Mouse (Mus musculus): Measurements from ENCODE around the gene Mab21l1.

DNA sequence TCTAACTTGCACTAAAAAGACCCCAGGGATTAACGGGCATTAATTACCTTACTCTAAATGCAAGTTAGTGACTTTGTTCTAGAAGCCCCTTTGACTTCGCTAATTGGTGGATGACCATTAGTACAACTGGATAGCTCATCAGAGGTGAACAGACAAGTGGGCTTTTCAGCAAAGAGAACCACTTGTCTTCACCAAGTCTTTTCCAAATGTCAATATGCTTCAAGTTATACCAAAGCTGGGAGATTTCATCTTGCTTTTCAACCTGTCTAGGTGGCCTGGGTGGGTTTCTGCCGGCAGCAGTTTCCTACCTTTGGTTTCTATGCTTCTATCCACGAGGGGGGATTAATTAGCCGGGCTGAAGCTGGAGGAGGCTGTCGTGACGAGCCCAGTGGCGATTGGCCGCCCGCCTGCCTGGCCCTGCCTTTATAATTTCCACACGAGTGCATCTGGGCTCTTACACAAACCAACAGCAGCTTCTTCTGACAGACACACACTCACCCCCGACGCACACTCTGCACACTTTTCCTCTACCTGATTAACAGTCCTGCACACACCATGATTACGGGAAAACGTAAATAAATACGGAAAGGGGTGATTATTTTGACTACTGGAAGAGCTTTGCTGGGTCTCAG lies at the start of gene Mab21l1:
- no peak for TF ChIP-seq HCFC1 (IDR thresholded peaks at IDR 0.05; ENCODE audit: borderline replicate concordance, insufficient read depth, low read length)
- TF ChIP-seq ZC3H11A (IDR thresholded peaks at IDR 0.05; ENCODE audit: borderline replicate concordance, low read depth, low read length): no peak
- TF ChIP-seq CHD2 (IDR thresholded peaks at IDR 0.05; ENCODE audit: low read depth, low read length): no peak

Measured in ES-E14 (cell line).